13 mouse cellular contexts compared by ENCODE assay signal in genomic region chr8:48568608-48569007, GRCm38 (mm10).
A peak's percentile ranks its signal among the peaks of the same experiment; 100 is the strongest.
DNase-seq lines count a peak whose midpoint lies in the region; ATAC-seq and TF ChIP-seq lines count a peak whose summit lies in the region.
"Had no signal": no experiment of that assay in that cellular context is flagged by ENCODE, and none has a peak within 500 bp of the region (broad histone marks: within the 10 kb centered on the region; RNA-seq: fewer than 3 reads in every experiment).

No protein-coding gene starts in this region.

- WGBS in midbrain, embryonic 10.5 days: 61% methylated on average over 4 of the region's 4 CpGs
- WGBS in midbrain, embryonic 11.5 days: 51% methylated on average over 4 of the region's 4 CpGs
- WGBS in embryonic facial prominence, embryonic 15.5 days: 16% methylated on average over 4 of the region's 4 CpGs
- WGBS in midbrain, postnatal 0 days: 16% methylated on average over 4 of the region's 4 CpGs

- no peak for TF ChIP-seq CTCF in gastrocnemius, adult 2 months (IDR thresholded peaks at IDR 0.05)
- TF ChIP-seq CTCF in midbrain, postnatal 0 days (IDR thresholded peaks at IDR 0.05): no peak

- no peak overlapping the region for H3K27ac ChIP-seq in gastrocnemius, adult 2 months
- H3K27ac ChIP-seq in midbrain, embryonic 10.5 days (replicated peaks): peak overlapping the region; percentile 72
- H3K27ac ChIP-seq in midbrain, embryonic 11.5 days (ENCODE audit: low read depth, low read length): no peak overlapping the region; the same call in 1 of the 2 replicates
- peak overlapping the region; percentile 81 for H3K27ac ChIP-seq in embryonic facial prominence, embryonic 15.5 days (replicated peaks)
- H3K27ac ChIP-seq in midbrain, postnatal 0 days (ENCODE audit: low read depth, low read length): peak overlapping the region; percentile 55; the same call in 1 of the 2 replicates
- H3K27ac ChIP-seq: lung, embryonic 15.5 days had no signal

- no peaks in the 10 kb centered on the region for H3K36me3 ChIP-seq in midbrain, embryonic 10.5 days
- no peaks in the 10 kb centered on the region for H3K36me3 ChIP-seq in midbrain, embryonic 11.5 days (ENCODE audit: control insufficient read depth, insufficient read depth, low read length)
- no peaks in the 10 kb centered on the region for H3K36me3 ChIP-seq in embryonic facial prominence, embryonic 15.5 days
- no peaks in the 10 kb centered on the region for H3K36me3 ChIP-seq in midbrain, postnatal 0 days (ENCODE audit: insufficient read depth, low read length)
- H3K36me3 ChIP-seq: lung, embryonic 15.5 days had no signal

- peak; percentile 38 for DNase-seq in gastrocnemius, adult 2 months
- DNase-seq in gastrocnemius, postnatal 10 days: no peak
- no peak for DNase-seq in midbrain, embryonic 10.5 days (ENCODE audit: low spot score)
- DNase-seq in midbrain, embryonic 11.5 days (ENCODE audit: low spot score, missing footprints): no peak
- no peak for DNase-seq in midbrain, postnatal 0 days (ENCODE audit: low spot score)
- DNase-seq in ovary, adult 18-20 months (ENCODE audit: low spot score): no peak
- DNase-seq: cerebellum, adult 2 months; liver; thymus, postnatal 4 days had no signal

- no peak overlapping the region for H3K4me3 ChIP-seq in gastrocnemius, adult 2 months
- H3K4me3 ChIP-seq in midbrain, embryonic 10.5 days: no peak overlapping the region
- no peak overlapping the region for H3K4me3 ChIP-seq in midbrain, embryonic 11.5 days (ENCODE audit: low read depth, low read length)
- H3K4me3 ChIP-seq in embryonic facial prominence, embryonic 15.5 days (replicated peaks): no peak overlapping the region
- H3K4me3 ChIP-seq in midbrain, postnatal 0 days (ENCODE audit: low read depth, low read length): no peak overlapping the region
- H3K4me3 ChIP-seq: lung, embryonic 15.5 days had no signal

- no peaks in the 10 kb centered on the region for H3K9me3 ChIP-seq in midbrain, embryonic 10.5 days (replicated peaks)
- H3K9me3 ChIP-seq in midbrain, embryonic 11.5 days (ENCODE audit: control insufficient read depth, low read length): no peaks in the 10 kb centered on the region
- H3K9me3 ChIP-seq in embryonic facial prominence, embryonic 15.5 days (replicated peaks): no peaks in the 10 kb centered on the region
- H3K9me3 ChIP-seq in midbrain, postnatal 0 days (ENCODE audit: low read length): no peaks in the 10 kb centered on the region
- H3K9me3 ChIP-seq: lung, embryonic 15.5 days had no signal

- intact Hi-C loops in gastrocnemius, adult 2 months (cut with DNase I): no loop called here

- no peak for ATAC-seq in midbrain, embryonic 11.5 days (ENCODE audit: low FRiP score)
- ATAC-seq in embryonic facial prominence, embryonic 15.5 days (ENCODE audit: insufficient number of reproducible peaks, low FRiP score, low TSS enrichment, low read depth): peak; percentile 54; the same call in 1 of the 2 replicates
- ATAC-seq in midbrain, postnatal 0 days (ENCODE audit: low FRiP score): no peak
- no peak for ATAC-seq in cerebellum, adult (ENCODE audit: insufficient number of reproducible peaks, low FRiP score, low TSS enrichment)

- peaks cover 28% of the 10 kb centered on the region for H3K4me1 ChIP-seq in midbrain, embryonic 10.5 days
- H3K4me1 ChIP-seq in midbrain, embryonic 11.5 days (ENCODE audit: control insufficient read depth, insufficient read depth, low read length): peaks cover 18% of the 10 kb centered on the region
- H3K4me1 ChIP-seq in embryonic facial prominence, embryonic 15.5 days: peaks cover 32% of the 10 kb centered on the region
- H3K4me1 ChIP-seq in midbrain, postnatal 0 days (ENCODE audit: insufficient read depth, low read length): 0 out of 2 replicates have a peak, but pooled peaks cover 2% of the 10 kb centered on the region

- H3K27me3 ChIP-seq in midbrain, embryonic 10.5 days (ENCODE audit: low read depth, poor library complexity, severe bottlenecking): no peaks in the 10 kb centered on the region
- H3K27me3 ChIP-seq in midbrain, embryonic 11.5 days (ENCODE audit: control insufficient read depth, insufficient read depth, low read length): no peaks in the 10 kb centered on the region
- H3K27me3 ChIP-seq in embryonic facial prominence, embryonic 15.5 days: no peaks in the 10 kb centered on the region
- no peaks in the 10 kb centered on the region for H3K27me3 ChIP-seq in midbrain, postnatal 0 days (ENCODE audit: insufficient read depth, low read length)
- H3K27me3 ChIP-seq: lung, embryonic 15.5 days had no signal

- H3K4me2 ChIP-seq in midbrain, embryonic 11.5 days: no peak overlapping the region
- no peak overlapping the region for H3K4me2 ChIP-seq in embryonic facial prominence, embryonic 15.5 days (replicated peaks)
- H3K4me2 ChIP-seq in midbrain, postnatal 0 days (ENCODE audit: low read depth, low read length, poor library complexity, severe bottlenecking): no peak overlapping the region
- H3K4me2 ChIP-seq: heart, embryonic 11.5 days; lung, embryonic 15.5 days had no signal

- no peak overlapping the region for H3K9ac ChIP-seq in midbrain, embryonic 11.5 days (ENCODE audit: low read length)
- H3K9ac ChIP-seq in embryonic facial prominence, embryonic 15.5 days: no peak overlapping the region
- H3K9ac ChIP-seq in midbrain, postnatal 0 days (replicated peaks; ENCODE audit: low read length, poor library complexity, severe bottlenecking): no peak overlapping the region
- H3K9ac ChIP-seq: lung, embryonic 15.5 days had no signal

Comparison
In these comparisons a context has a peak if more than half of its experiments do, and no peak if none do; other contexts are left out.
1. H3K27ac ChIP-seq: peak in midbrain, embryonic 10.5 days (single experiment), embryonic facial prominence, embryonic 15.5 days (single experiment) and midbrain, postnatal 0 days (single experiment); none in gastrocnemius, adult 2 months (single experiment) and midbrain, embryonic 11.5 days (single experiment).